Mouse (Mus musculus): ENCODE data around the gene Rnf128.

Gene Rnf128

DNA sequence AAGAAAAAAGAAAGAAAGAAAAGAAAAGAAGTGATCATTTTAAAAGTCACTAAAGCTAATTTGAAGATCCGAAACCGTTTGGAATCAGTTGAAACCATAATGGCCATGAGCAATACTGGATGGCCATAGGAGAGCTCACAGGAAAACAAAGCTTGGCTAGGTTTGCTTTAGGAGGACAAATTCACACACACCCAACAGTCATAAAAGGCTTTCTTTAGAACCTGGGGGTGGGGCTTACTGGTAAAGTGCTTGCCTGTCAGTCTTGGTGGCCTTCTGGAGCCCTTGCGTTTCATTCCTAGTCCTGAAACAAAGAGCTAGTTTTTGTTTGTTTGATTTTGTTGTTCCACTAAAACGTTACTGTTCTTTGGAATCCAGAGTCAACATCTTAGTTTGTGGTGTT, 71.6 kb downstream of the Rnf128 start:
- DNase-seq: no peak

DNA sequence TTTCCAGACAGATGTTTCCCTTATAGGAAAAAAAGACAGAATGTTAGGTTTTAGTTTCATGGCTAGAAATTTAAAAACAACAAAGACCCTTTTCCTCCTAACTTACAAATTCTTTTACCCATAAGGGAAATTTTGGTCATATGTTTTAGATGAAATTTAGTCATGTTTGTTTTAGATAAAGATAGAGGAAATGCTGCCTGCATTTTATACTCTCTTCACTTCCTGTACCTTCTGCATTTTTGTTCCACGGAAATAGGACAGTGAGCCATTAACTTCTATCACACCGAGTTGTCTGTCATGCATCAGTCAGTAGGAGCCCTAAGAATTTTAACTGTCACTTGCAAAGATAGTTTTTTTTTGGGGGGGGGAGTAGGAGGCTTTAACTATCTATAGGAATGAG, 76.6 kb downstream of the Rnf128 start:
- no peak for DNase-seq

DNA sequence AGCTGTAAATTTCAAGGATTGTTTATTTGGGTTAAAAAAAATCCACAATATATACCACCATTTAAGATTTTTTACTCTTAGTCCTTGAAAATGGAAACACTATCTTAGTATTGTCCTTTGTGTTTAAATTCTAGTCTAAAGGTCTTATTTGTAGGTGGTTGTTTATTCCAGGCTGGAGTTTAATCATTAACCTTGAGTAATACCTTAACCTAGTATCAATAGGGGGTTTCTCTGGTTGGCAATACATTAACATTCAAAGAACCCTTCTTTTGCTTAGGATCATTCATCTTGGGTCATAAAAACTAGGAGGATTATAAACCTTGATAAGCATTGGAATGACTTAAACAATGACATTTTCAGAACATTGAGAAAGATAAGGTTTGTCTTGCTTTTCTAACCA, 77.3 kb downstream of the Rnf128 start:
- DNase-seq: no peak

DNA sequence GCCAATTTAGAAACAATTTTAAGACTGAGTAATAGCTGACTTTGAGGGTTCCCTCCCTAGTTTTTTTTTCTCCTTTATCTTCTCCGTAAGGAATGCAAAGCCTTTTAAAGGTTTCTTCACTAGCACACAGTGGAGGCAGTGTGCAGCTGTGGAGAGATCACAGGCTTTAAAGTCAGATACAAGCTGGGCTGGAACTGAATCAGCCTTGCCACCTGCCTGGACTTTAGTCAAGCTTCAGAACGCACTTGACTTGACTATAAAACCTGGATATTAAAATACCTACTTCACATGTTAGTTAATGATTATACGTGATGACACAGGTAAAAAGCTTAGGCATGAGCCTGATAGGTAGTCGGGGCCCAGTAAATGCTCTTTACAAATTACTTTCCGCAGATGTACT, 89.1 kb downstream of the Rnf128 start:
- no peak for DNase-seq

DNA sequence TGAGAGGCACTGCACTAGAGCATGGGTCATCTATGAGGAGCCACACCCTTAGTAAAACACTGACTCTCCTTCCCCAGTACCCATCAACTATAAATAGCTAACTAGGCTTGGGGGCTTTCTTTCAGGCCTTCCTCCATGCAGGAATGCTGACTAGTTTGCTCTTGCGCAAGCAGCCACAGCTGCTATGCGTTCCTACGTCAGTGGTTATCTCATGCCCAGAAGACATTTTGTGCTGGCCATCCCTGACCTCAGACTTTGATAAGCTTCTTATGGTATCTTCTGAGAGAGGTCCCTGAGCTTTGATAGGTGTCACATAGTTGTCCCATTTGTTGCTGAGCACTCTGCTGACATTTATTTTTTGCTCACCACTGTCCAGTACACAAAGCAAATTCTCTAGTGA, 90.2 kb downstream of the Rnf128 start:
- DNase-seq: no peak

DNA sequence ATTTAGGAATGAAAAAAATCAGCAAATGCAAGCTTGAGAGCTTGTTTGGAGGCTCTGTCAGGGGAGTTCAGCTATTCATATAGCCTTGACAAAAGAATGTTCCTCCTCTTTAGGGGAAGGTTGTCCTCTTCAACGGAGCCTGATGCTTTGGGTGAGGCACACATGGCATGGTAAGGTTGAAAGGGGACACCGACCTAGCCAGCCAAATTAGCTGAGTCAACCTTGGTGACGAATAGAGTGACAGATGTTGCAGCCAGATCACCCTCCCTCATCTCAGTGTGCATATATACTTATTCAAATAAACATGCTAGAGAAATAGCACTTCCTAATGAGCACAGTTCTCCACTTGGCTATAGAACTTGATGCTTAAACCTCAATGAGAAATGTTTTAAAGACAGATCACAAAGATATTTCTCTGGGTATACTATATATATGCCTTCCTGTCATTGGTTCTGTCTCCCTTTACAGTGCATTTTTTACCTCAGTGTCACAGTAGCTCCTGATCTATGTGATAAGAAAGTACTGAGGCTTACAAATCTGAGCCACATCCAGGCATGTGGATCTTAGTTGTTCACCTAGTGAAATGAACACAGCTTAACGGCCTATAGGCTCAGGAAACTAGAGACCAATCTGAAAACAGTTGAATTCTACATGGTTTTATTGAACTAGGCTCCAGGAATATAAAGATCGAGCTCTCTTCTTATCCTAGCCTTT, 91.4 kb downstream of the Rnf128 start:
- no peak for DNase-seq

DNA sequence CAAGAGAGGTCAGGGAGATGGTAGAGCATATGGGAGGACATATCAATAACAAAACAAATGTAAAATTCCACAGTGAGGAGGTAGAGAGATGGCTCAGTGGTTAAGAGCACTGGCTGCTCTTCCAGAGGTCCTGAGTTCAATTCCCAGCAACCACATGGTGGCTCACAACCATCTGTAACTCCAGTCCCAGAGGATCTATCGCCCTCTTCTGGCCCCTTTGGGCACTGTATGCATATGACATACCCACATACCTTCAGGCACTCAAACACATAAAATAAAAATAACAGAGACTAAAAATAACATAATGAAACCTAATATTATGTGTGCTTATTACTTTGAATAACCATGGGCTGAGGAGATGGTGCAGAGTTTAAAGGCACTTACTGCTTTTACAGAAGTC, 99.0 kb downstream of the Rnf128 start:
- no peak for DNase-seq

DNA sequence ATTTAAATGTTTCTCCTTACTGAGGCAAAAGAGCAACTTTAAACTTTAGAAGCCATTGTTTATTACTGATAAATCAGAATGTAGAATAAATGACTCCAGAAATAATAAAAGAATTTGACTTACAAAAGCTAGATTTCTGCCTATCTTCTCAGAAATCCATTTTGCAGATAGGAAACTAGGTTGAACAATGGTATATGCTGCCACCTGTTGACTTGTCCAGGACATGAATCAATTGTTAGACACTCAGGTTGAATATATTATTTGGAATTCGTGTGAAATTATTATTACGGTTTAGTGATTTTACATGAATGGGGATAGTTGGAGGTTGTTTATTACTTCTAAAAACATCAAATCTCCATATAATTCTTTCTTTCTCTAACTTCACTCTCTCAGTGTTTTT, 102.7 kb downstream of the Rnf128 start:
- no peak for DNase-seq

DNA sequence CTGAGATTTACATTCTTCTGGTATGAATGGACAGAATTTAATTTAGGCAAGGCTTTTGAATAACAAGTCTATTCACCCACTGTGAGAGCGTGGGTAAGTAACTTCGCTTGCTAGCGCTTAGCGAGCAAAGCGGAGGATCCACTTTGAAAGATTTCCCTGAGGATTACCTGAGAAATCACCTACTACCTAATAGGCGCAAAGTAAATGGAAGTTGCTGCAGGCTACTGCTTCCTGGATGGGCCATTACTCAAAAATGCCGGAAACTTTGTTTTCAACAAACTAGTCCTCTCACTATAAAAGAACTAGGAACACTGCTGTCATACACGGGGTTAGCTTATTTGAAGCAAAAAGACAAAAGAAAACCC, 121.3 kb downstream of the Rnf128 start:
- no peak for DNase-seq

DNA sequence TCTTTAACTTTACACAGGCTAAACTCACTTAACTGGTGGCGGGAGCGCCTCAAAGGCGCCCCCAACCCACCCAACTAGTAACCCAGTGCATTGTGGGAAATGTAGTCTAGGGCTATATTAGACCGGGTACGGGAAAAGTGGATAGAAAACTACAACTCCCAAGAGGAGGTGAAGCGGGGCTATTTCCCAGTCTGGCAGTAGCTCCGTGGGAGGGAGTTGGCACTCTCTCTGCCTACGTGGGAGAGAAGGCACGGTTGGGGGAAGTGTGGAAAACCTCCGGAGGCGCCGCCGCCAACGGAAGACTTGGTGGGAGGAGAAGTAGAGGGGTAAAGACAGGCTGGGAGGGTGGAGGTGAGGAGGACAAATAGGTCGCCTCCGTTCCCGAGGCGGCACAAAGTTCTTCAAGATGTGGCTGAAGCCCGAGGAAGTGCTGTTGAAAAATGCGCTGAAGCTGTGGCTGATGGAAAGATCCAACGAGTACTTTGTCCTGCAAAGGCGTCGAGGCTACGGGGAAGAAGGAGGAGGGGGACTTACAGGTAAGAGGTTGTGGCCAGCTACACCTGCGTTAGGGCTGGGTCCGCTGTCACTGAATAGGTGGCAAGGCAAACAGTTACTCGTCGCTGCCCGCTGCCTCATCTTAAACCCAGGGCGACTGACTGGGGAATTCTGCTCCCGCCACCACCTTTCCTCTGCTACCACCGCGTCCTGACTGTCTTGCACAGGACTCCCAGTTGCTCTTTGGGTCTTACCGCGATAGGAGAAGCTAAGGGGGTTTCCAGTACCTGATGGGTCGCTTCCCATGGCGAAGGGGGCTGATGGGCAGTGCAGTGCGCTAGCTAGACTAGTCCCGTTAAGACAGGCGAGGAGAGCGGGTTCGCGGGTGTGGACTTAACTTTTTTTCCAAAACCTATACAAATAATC, 121.9 kb downstream of the Rnf128 start, which contains the start of gene Tbc1d8b:
Gene Tbc1d8b, plus strand, starts transcription at position 222 of the 921 bp plus-strand sequence.
- DNase-seq: peak; percentile 93

DNA sequence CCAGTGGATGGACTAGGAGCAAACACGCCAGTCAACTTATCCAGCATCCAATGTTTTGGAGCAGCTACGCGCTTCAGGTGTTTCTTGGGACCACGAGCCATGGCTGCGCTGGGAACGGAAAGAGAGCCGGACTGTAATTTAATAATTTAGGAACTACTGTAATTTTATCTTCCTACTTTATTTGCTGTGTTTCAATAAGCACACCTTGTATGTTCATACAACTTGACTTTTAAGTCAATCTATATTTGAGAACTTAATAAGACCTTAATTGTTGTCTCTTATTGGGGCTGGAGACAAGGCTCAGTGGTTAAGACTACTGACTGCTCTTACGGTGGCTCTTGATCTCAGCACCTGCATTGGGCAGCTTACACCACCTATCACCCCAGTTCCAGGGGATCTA, 151.3 kb downstream of the Rnf128 start, which contains the start of gene Gm15013:
Gene Gm15013, minus strand, starts transcription at position 101 of the 400 bp plus-strand sequence.
- no peak for DNase-seq

DNA sequence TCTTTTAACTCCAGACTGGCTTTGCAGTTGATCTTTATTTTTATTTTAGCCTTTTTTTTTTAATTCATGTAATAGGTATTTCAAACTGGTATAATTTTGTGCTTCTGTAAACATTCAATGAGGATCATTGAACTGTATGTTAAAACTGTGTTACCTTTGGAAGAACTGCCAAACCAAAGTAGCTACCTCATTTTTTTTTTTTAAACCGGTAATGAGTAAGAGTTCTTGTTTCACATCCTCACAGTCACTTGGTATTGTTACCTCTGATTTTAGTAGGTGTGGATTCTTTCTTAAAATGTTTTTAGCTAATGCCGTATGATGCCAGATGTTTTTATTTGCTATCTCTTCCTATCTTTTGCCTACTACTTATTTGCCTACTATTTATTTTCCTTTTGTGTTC, 159.2 kb downstream of the Rnf128 start:
- no peak for DNase-seq

Data from retina, postnatal 1 day (tissue).